Mouse (Mus musculus) limb, embryonic 11.5 days (tissue): ENCODE data around the gene Ddb2. TPM values are rescaled to one million over a fixed set of nuclear protein-coding genes. Genes with fewer than 3 reads are reported as not detected.

ENCODE experiments used
- ATAC-seq: fragments of 200-750 bp; cut with Nextera tagmentation; 2 replicates; pipeline ENCODE4 v1.8.0; 2017; ENCODE audit warnings: low read depth; ENCODE audit not compliant: insufficient number of reproducible peaks, low FRiP score, low TSS enrichment
- DNase-seq: peaks from one replicate; pipeline ENCODE4 v3.0.0-alpha.2; 2015; ENCODE audit warnings: low spot score
- H3K27ac ChIP-seq: fragments of 300-500 bp; sonication (generic); replicated peaks from 2 replicates; pipeline ENCODE4 v1.5.1; 2014; ENCODE audit warnings: low read depth, mild to moderate bottlenecking, low read length
- H3K27me3 ChIP-seq: fragments of 300-500 bp; sonication (generic); 2 replicates; pipeline ENCODE4 v1.6.1; 2014; ENCODE audit warnings: mild to moderate bottlenecking, low read length, mixed read lengths; ENCODE audit not compliant: control insufficient read depth, insufficient read depth
- H3K36me3 ChIP-seq: fragments of 300-500 bp; sonication (generic); 2 replicates; pipeline ENCODE4 v1.6.1; 2014; ENCODE audit warnings: mild to moderate bottlenecking, low read length, moderate library complexity, mixed read lengths; ENCODE audit not compliant: control insufficient read depth, insufficient read depth
- H3K4me1 ChIP-seq: fragments of 300-500 bp; sonication (generic); 2 replicates; pipeline ENCODE4 v1.6.1; 2014; ENCODE audit warnings: low read length, mixed read lengths; ENCODE audit not compliant: control insufficient read depth, insufficient read depth
- H3K4me2 ChIP-seq: fragments of 300-500 bp; sonication (generic); 2 replicates; pipeline ENCODE4 v1.6.1; 2014; ENCODE audit warnings: low read depth, mild to moderate bottlenecking, moderate library complexity; ENCODE audit not compliant: severe bottlenecking
- H3K4me3 ChIP-seq: fragments of 300-500 bp; sonication (generic); 2 replicates; pipeline ENCODE4 v1.5.1; 2014; ENCODE audit warnings: low read depth, low read length
- H3K9ac ChIP-seq: fragments of 300-500 bp; sonication (generic); 2 replicates; pipeline ENCODE4 v1.6.1; 2014; ENCODE audit warnings: mild to moderate bottlenecking, low read length
- H3K9me3 ChIP-seq: fragments of 300-500 bp; sonication (generic); 2 replicates; pipeline ENCODE4 v1.6.1; 2016; ENCODE audit warnings: low read length; ENCODE audit not compliant: control insufficient read depth
- WGBS: fragments of 180-500 bp; shearing (Covaris S2); extraction: QIAGEN DNeasy Blood & Tissue Kit; methylation state at CpG from one replicate; pipeline ENCODE4 v1.1.7; 2014; 5-methylcytosine and 5-hydroxymethylcytosine counted together
- polyA plus RNA-seq: library from polyadenylated mRNA; unstranded; fragments of >200 nt; fragmentation: Nextera tagmentation; extraction: Ambion mirVana; gene quantifications from 2 replicates; pipeline ENCODE4 v1.2.1, GENCODE M21; 2014

The Ddb2 gene
- polyA plus RNA-seq: 16.3 and 18.5 TPM in 2 replicates

GRCm38 (mm10) chr2:91236601-91237510 is at the start of gene Ddb2:
Gene Ddb2 (minus strand): TSS chr2:91236982.
- peak within 1 kb of the TSS; percentile 52 for H3K4me3 ChIP-seq
- H3K4me1 ChIP-seq: no peaks in the 10 kb centered on the region
- WGBS: 1% methylated on average over 48 of the region's 48 CpGs
- no peaks in the 10 kb centered on the region for H3K9me3 ChIP-seq
- H3K36me3 ChIP-seq: no peaks in the 10 kb centered on the region
- peak within 1 kb of the TSS; percentile 68 for H3K9ac ChIP-seq
- H3K4me2 ChIP-seq: peak within 1 kb of the TSS; percentile 77
- H3K27ac ChIP-seq: peak within 1 kb of the TSS; percentile 79
- DNase-seq: peak; percentile 98
- H3K27me3 ChIP-seq: no peaks in the 10 kb centered on the region
- ATAC-seq: peak; percentile 99

DNA sequence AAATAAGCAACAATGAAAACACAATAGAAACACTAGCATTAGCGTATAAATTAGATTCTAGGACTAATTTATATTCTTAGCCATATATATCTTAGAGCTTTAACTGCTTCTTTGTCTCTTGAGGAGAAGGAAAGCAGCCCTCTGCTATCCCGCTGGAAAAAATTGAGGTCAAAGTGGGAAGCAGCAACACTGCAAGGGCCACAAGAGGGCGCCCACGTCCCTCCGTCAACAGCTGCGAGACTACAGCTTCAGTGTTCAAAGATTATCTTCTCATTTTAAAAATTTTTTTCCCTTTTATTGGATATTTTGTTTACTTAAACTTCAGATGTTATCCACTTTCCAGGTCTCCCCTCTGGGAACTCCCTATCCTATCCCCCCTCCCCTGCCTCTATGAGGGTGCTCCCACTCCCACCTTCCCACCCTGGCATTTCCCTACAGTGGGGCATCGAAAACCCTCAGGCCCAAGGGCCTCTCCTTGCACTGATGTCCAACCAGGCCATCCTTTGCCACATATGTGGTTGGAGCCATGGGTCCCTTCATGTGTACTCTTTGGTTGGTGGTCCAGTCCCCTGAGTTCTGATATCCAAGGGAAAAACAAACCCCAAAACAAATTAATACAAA is 49.2 kb upstream of the Ddb2 start:
- Histone ChIP-seq H3K36me3 (no peaks in the 10 kb centered on the region), H3K4me3 (no peak overlapping the region), H3K27ac (no peak overlapping the region), H3K9me3 (no peaks in the 10 kb centered on the region), H3K4me1 (peaks cover 4% of the 10 kb centered on the region), H3K4me2 (no peak overlapping the region), H3K27me3 (no peaks in the 10 kb centered on the region), H3K9ac (no peak overlapping the region)
- 15% methylated on average over 7 of the region's 7 CpGs for WGBS
- DNase-seq: peak; percentile 88
- no peak for ATAC-seq

DNA sequence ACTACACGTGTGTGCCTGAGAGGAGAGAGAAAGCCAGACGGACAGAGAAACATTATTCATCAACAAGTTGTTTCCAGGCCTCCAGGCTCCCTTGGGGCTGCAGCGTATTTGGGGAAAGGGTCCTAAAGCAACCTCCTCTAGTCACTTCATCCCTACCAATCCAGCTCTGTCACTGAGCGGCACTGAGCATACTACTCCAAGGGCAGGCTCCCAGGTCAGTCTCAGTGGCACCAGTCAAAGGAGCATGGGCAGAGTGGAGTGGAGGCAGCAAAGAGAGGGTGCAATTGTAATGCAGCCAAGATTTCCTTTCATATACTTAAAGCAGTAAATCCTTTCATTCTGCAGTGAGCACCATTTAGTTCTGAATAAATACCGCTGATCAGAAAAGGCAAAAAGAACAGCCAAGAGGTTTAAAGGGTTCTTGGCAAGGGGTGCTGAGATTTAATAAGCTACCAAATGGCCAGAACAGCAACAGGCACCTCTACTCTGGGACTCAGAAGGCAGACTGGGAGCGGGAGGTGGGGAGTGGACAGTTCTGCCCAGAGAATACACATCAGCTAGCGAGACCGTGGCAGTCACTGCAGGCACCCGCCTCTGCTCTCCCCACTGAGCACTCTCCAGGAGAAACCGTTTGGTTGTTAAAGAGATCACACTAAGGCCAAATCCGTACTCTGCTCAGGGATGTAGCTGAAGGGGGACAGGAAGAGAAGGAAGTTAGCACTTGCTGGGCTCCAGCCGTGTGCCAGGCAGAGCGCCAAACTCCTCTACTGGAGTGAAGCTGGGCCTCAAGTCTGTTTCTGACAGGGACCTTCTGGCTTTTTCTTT is 47.8 kb upstream of the Ddb2 start:
- no peaks in the 10 kb centered on the region for H3K9me3 ChIP-seq
- DNase-seq: no peak
- H3K27ac ChIP-seq: no peak overlapping the region
- no peak for ATAC-seq
- H3K4me3 ChIP-seq: no peak overlapping the region
- 64% methylated on average over 13 of the region's 13 CpGs for WGBS
- no peaks in the 10 kb centered on the region for H3K27me3 ChIP-seq
- H3K36me3 ChIP-seq: no peaks in the 10 kb centered on the region
- no peak overlapping the region for H3K4me2 ChIP-seq
- no peak overlapping the region for H3K9ac ChIP-seq
- H3K4me1 ChIP-seq: peaks cover 4% of the 10 kb centered on the region

DNA sequence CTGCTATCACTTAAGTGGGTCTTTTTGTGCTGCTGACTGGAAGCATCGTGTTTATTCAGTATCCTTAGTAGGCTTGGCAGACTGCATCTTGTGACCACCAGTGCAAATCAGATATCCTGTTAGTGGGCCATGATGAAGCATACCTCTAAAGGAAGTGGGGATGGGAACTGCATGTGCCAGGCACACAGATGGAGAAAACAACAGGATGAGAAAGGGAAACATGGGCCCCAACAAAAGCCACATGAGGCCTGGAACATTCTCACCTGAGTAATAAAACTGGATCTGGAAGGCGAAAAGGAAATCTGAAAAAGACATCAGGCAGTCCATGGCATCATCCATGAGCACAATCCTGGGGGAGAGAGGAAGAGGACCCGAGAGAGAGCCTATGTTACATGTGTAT is 47.2 kb upstream of the Ddb2 start:
- peaks cover 4% of the 10 kb centered on the region for H3K4me1 ChIP-seq
- no peaks in the 10 kb centered on the region for H3K9me3 ChIP-seq
- no peak overlapping the region for H3K9ac ChIP-seq
- no peak for DNase-seq
- 78% methylated on average over 3 of the region's 3 CpGs for WGBS
- no peak overlapping the region for H3K4me2 ChIP-seq
- ATAC-seq: no peak
- H3K36me3 ChIP-seq: no peaks in the 10 kb centered on the region
- H3K27ac ChIP-seq: no peak overlapping the region
- no peaks in the 10 kb centered on the region for H3K27me3 ChIP-seq
- H3K4me3 ChIP-seq: no peak overlapping the region

DNA sequence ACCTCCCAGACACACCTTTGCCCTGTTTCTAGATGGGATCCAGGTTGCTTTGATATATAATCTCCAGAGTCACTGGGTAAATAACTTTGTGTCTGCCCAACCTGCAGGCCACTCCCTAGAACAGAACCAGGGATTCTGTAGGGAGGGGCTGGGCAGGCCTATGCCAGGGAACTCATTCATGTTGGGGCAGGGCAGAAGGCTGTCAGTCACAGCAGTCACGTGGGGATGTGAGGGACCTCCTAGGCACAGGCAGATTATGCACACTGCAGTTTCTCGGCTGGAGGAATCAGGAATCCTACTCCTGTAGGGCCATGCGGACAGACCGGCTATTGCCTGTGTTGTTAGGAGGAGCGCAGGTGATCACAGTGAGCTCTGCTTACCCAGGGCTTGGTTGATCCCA is 44.6 kb upstream of the Ddb2 start:
- H3K36me3 ChIP-seq: no peaks in the 10 kb centered on the region
- no peaks in the 10 kb centered on the region for H3K9me3 ChIP-seq
- no peaks in the 10 kb centered on the region for H3K27me3 ChIP-seq
- H3K9ac ChIP-seq: no peak overlapping the region
- 50% methylated on average over 5 of the region's 5 CpGs for WGBS
- H3K4me2 ChIP-seq: no peak overlapping the region
- peaks cover 4% of the 10 kb centered on the region for H3K4me1 ChIP-seq
- no peak overlapping the region for H3K4me3 ChIP-seq
- no peak for DNase-seq
- ATAC-seq: 0 out of 2 replicates have a peak, but pooled peaks have one; percentile 24
- H3K27ac ChIP-seq: no peak overlapping the region

DNA sequence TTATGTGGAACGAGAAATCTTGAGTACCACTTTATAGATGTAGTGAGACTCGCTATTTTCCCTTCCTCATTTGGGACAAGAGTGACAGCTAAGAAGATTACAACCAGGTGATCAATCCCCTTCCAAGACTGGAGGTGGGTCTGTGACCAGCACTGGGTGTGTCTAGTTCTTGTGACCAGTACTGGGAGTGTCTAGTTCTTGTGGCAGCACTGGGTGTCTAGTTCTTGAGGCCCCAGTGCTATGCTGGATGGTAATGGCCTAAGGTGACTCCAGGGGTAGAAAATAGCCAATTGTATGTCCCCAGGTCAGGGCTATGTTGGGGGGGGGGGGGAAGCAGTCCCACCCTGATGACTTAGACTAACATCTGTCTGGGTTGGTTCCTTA is 42.6 kb upstream of the Ddb2 start:
- Histone ChIP-seq H3K36me3 (peaks cover 18% of the 10 kb centered on the region), H3K4me2 (no peak overlapping the region), H3K9ac (no peak overlapping the region), H3K4me3 (no peak overlapping the region), H3K9me3 (no peaks in the 10 kb centered on the region), H3K27ac (no peak overlapping the region), H3K4me1 (peaks cover 4% of the 10 kb centered on the region), H3K27me3 (no peaks in the 10 kb centered on the region)
- 68% methylated on average over 2 of the region's 2 CpGs for WGBS
- ATAC-seq: no peak
- DNase-seq: no peak

DNA sequence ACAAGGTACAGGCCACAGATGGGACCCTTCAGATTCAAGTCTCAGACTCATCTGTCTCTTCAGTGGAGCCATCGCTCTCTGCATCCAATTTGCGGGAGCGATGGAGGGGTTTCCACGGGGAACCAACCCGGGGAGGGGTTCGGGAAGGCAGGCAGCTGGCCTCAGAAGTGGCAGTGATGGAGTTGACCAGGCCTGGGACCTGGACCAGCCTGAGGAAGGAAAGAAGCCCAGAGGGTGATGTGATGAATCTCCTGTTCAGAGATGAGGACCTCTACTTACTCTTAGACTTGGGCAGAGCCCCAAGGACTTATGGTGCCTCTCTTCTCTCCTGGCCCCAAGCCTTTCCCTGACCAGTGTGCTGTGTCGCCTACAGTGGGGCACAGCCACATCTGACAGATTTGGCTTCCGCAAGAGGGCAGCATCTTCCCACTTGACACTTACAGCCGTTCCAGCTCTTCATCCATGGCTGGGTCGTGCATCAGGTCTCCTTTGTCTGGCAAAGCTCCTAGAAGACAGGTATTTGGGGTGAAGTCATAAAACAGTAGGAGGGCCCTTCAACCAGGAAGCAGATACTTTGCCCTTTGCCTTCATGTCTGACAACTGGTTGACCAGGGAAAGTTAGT is 42.1 kb upstream of the Ddb2 start:
- 0 out of 2 replicates have a peak, but pooled peaks have one; percentile 19 for ATAC-seq
- peak; percentile 75 for DNase-seq
- H3K4me3 ChIP-seq: no peak overlapping the region

DNA sequence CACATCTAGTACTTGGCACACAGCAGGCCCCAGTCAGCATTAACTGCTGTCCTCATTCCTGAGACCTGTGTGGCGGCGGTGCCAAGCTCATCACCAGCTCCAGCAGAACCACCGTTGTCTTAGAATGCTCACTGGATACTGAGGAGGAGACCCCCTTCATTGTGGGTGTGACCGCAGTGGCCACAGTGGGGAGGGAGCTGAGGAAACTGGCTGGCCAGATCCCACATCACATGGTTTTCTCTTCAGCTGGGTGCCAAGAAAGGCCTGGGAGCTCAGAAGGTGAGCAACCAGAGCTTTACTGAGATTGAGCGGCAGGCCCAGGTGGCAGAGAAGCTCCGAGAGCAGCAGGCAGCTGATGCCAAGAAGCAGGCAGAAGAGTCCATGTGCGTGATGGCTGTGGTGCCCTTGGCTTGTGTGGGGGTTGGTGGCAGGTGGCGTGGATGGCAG is 32.9 kb upstream of the Ddb2 start:
- no peaks in the 10 kb centered on the region for H3K27me3 ChIP-seq
- WGBS: 94% methylated on average over 8 of the region's 8 CpGs
- ATAC-seq (no peak), DNase-seq (no peak)
- no peaks in the 10 kb centered on the region; the same call in none of the 2 replicates for H3K4me1 ChIP-seq
- H3K9ac ChIP-seq: no peak overlapping the region
- peaks cover 38% of the 10 kb centered on the region for H3K36me3 ChIP-seq
- no peak overlapping the region for H3K27ac ChIP-seq
- H3K9me3 ChIP-seq: no peaks in the 10 kb centered on the region
- H3K4me2 ChIP-seq: no peak overlapping the region
- H3K4me3 ChIP-seq: no peak overlapping the region

More for the DNA sequence above, 42.1 kb upstream of the Ddb2 start:
- Histone ChIP-seq H3K27me3 (no peaks in the 10 kb centered on the region), H3K4me2 (no peak overlapping the region), H3K9me3 (no peaks in the 10 kb centered on the region), H3K27ac (no peak overlapping the region; the same call in 1 of the 2 replicates), H3K36me3 (peaks cover 20% of the 10 kb centered on the region), H3K4me1 (peaks cover 4% of the 10 kb centered on the region), H3K9ac (no peak overlapping the region)
- WGBS: 35% methylated on average over 10 of the region's 10 CpGs
